Mouse (Mus musculus) cerebellum, postnatal 25 days (tissue): ENCODE data around the gene H2al1o.
"Not testable (repeated sequence)": the region's sequence is repeated elsewhere in the genome, so short reads cannot be mapped to it uniquely, and the experiment has no call there.

Source experiments
- DNase-seq, 2 experiments: peaks; one replicate each; pipeline ENCODE4 v3.0.0; 2021; ENCODE audit warnings: mixed read lengths in 2 of 2

H2al1o gene

DNA sequence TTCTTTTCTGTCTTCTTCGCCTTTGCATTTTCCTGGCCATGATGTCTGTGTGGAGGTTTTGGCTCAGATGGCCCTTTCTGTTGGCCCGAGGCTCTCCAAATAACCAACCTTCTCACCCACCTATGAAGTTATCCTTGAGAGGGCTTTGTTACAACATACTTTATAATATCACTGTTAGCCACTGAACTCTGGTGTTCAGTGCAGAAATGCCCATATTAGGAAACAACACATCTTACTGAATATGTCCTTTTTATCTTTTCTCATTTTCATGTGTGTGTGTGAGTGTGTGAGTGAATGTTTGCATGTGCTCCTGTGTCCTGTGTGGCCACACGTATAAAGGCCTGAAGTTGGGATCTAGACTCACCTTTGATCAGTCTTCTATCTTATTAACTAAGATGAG is at the start of gene H2al1o:
TSS of gene H2al1o (minus strand) at position 101 of the 400 bp plus-strand sequence.
- not testable (repeated sequence) for DNase-seq

DNA sequence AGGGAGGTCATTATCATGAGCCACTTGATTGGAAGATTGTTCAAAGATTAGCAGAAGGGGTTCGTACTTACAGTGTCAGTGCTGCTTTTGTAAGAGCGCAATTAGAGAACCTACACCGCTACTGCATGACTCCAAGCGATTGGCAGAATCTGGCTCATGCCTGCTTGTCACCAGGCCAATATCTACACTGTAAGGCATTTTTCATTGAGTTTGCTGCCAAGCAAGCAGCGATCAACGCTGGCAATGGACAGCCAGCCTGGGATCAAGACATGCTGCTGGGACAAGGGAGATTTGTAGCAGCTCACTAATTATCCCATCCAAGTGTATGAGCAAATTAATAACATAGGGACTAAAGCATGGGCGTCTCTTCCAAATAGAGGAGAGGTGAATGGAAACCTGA is 25.8 kb upstream of the H2al1o start:
- DNase-seq: peak in 1 of 2 experiments; percentile 2

DNA sequence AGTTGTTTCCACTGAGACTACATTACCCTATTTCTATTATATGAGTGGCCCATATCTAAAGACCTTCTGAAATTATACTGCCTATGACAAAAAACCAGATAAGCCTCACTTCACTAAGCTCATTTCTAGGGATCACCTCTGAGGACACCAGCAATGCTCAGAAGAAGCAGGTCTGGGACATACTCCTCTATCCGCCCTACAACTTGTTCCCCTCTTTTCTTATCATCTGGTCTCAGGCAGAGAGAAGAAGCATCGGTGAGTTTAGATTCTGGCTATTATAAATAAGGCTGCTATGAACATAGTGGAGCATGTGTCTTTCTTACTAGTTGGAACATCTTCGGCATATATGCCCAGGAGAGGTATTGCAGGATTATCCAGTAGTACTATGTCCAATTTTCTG is 35.3 kb downstream of the H2al1o start:
- DNase-seq: no peak
